Mouse (Mus musculus) neutrophil, adult 83 days (primary cell): ENCODE measurements around the gene Ccdc85b. TPM values are rescaled to one million over a fixed set of nuclear protein-coding genes. Genes with fewer than 3 reads are reported as not detected.

ENCODE experiments used
- total RNA-seq, 2 experiments: library from RNA; stranded (reverse); gene quantifications; one replicate each; pipeline ENCODE4 v1.2.4; 2023

Gene Ccdc85b
- total RNA-seq: 1 to 10 TPM; 1.6 TPM

DNA sequence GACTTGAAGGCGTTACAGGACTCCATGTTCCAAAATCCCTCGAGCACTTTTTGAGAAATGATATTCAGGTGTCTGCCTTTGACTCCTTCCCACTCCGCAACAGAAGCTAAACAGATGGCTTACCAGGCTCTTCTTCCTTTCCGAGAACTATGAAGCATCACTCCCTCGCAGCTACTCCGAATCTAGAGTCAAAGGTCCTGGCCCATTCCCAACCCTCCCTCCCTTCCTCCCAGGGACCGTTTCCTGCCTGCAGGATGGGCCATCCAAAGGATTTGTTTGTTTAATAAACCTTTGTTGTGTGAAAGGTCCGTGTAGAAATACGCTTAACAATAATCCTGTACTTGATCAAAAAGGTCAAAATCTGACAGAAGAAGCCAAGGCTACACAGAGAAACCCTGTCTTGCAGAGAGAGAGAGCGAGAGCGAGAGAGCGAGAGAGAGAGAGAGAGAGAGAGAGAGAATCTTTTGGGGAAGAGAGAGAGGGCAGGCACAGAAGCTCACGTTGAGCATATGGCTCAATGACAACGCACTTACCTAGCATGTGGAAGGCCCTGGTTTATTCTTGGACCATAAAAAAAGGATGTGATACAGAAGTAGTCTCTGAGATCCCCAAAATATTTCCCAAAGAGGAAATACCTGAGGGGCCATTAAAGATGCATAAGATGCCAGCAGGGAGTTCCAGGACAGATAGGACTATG, at the start of gene Ccdc85b:
Gene Ccdc85b, minus strand, starts transcription at position 149 of the 697 bp plus-strand sequence.

DNA sequence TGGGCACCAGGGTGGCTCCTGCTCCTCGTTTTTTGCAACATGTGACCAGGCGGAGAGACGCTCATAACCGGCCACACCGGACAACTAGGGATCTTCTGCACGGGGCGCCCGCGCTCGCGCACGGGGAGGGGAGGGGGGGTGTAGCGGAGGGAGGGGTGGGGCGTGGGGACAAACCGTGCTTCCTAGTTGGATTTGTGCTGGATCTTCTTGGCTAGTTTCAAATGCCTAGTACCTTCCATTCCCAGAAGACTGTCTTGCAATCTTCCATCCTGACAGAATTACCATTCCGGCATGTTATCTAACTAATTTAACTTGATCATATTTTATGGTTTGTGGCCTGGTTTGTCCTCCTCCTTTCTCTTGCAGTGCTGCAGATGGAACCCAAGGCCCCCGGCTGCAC, 46.0 kb upstream of the Ccdc85b start, which contains the start of gene 1700020D05Rik:
Gene 1700020D05Rik, minus strand, starts transcription at position 101 of the 400 bp plus-strand sequence.

DNA sequence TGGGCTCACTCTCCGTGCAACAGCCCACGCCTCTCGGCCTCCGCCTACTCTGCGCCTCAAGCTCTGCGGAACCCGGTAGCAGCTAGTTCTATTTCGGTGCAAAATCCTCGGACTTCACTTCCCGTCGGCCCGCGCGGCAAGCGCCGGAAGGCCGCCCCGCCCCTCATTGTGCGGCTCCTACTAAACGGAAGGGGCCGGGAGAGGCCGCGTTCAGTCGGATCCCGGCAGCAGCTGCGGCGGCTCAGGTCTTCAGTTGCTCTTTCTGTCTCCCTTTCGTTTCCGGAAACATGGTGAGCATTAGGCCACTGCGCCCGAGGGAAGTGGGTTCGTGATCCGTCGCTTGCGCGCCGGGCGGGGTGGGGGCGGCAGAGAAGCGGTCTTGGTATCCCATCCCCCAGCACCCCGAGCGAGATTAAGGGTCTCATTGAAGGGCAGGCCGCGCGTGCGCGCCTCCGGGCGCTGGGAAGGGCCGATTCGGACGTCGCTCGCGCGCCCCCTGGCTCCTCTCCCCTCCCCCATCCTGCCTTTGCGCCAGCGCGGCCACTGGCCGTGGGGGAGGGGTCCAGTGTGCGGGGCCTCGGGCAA, 32.7 kb upstream of the Ccdc85b start, which contains the start of gene Cfl1:
Gene Cfl1, plus strand, starts transcription at position 143 of the 585 bp plus-strand sequence.

DNA sequence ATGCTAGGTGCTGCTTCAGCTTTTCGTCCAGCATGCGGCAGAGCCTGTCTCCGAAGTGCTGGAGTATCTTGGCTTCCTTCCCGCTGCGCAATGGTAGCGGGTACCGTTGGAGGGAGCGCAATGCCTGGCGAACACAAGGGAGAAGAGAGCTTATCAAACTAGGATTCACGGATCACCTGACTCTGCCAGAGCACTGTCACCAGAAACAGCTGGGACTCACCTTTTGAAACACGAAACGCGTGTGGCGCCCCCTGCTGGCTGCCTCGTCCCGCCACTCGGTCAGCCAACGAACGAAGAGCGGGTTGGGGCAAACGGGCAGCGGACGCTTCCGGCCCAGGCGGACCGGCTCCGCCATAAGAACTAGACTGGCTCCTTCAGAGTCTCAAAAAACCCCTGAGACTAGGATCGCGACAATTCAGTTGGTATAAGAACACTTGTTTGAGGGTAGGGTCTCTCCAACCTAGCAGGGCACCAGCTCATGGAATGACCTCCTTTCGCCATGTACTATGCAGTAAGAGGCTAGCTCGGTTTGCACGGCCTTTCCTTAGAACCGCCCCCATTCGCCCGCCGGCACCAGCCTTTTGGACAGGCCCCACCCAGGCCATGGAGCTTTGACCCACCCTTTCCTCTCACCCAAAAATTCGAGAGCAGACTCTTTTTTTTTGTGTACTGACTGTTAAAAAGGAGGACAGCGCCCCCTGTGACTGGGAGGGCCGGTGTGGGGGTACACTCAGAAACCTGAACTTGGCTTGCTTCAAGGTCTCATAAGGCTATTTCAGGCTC, 30.3 kb upstream of the Ccdc85b start, which contains the start of gene Mus81:
Gene Mus81, minus strand, starts transcription at position 635 of the 783 bp plus-strand sequence.

DNA sequence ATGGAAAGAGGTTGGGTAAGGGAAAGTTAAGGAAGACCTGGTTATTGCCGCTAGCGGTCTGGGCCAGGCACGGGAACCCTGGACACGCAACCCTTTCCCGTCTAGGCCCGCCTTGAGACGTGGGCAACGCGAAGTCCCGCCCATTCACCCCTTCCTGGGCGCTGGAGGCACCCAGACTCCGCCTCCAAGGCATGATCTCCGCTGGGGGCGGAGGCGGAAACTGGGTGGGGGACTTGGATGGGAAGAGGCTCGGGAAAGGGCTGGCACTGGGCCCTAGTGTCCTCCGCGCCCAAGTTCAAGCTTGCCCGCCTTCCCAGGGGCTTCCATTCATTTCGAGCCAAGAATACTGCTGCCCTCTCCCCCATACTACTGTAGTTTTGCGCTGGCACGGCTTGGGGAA, 16.0 kb upstream of the Ccdc85b start, which contains the start of gene Efemp2:
Gene Efemp2, plus strand, starts transcription at position 235 of the 400 bp plus-strand sequence.

DNA sequence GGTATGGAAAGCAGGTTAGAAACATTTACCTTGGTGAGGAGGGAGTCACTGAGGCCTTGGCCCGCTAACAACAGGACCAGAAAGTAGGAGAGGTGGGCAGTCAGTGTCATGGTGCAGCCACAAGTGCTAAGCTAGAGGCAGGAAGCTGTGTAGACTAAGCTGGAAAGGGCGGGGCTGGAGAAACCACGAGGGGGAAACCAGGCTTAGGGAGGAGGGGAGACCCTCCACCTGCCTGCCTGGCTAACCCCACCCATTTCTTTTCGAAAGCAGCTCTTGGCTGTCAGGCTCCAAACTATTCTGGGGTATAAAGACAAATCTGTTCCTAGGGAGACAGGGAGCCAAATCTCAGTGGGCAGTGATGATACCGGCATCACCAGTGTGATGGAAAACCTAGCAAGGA, 10.7 kb upstream of the Ccdc85b start, which contains the start of gene Ctsw:
Gene Ctsw, minus strand, starts transcription at position 134 of the 400 bp plus-strand sequence.

DNA sequence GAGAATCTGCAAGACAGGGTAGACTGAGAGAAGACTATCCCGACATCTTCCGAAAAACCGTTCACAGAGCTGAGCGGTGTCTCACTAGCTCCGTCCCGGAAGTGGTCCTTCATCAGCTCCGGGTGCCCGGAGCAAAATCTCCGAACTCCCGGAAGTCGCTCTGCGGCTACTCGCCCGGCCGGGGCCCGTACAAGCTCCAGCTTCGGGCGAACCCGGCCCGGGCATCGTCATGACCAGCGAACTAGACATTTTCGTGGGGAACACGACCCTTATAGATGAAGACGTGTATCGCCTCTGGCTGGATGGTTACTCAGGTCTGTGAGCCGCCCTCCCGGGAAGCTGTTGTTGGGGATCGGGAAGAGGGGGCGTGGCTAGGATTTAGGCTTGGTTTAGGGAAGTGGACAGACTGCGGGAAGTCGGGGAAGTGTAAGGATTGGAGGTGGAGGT, 2.8 kb upstream of the Ccdc85b start, which contains the start of gene Fibp:
Gene Fibp, plus strand, starts transcription at position 151 of the 447 bp plus-strand sequence.

DNA sequence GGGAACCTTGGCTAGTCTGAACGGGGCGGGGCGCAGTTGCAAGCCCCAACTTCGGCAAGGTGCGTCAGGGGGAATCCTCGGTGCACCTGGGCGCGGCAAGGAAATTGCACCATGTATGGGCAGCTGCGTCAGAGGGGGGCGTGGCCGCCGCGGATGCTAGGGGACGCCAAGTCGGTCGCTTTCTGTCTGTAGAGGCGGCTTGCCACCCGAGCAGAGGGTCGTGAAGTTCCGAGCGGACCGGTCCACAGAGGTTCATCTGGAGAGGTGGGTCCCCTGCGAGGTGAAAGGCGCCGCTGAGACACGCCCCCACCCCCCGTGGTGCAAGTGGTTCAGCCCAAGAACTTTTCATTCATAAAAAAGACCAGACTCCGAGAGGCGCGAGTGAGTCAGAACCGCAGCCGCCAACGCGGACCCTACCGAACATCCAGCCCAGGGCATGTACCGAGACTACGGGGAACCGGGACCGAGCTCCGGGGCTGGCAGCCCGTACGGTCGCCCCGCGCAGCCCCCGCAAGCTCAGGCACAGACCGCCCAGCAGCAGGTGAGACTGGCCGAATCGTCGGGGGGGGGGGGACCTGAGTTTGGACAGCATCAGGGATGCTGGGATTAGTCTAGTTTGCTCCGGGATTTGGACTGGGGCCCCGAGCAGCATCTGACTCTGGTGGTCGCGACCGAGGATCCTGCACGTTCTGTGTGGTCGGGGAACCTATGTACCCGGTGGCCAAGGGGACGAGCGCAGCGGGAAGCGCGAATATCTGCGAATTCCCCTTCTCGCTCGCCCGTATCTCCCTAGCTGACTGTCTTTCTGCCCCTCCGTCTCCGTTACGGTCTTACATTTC, 10.0 kb downstream of the Ccdc85b start, which contains the start of gene Fosl1:
Gene Fosl1, plus strand, starts transcription at position 33 of the 839 bp plus-strand sequence.

DNA sequence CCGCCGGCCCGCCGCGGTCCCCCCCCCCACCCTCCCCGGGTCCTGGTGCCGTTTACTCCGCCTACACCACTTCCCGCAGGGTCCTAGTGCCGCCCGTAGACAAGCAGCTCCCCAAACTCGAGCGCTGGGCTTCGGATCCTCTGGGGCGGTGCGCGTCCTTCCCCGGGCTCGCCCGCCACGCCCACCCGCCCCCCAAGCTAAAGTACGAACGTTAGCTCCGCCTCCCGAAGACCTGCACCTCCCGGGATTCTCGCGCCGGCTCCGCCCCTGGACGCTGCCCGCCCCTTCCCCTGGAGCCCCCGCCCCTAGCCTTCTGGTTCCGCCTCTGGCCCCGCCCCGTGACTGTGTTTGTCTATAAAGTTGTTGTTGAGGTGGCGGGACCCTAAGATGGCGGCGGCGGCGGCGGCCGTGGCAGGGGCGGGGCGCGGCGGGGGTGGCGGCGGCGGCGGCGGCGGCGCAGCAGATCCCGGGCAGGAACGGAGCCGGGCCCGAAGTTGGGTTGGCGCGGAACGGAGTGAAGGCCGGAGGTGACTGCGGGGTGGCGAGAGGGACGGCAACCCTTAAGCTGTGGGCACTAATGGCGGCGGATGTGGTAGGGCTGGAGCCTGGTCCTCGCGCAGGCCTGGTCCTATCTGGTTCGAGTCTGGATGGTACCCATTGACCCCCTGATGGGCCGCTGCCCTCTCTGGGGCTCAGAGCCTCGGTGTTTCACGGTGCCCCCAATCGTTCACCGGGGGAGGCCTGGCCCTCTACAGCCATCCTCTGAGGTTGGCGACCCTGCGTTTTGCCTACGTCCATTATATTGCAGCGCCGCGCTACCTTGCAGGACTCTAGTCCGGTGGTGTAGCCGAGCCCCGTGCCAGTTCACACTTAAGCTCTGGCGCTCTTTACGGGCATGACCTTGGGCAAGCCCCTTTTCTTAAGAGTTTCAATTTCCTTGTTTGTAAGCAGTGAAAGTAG, 32.6 kb downstream of the Ccdc85b start, which contains the start of the genes Drap1 and AI837181:
Gene Drap1, minus strand, starts transcription at position 198 of the 960 bp plus-strand sequence.
Gene AI837181, plus strand, starts transcription at position 363 of the 960 bp plus-strand sequence.

Other genes starting within 250 kb of the Ccdc85b start
- gene Pacs1, start 184.8 kb downstream of the Ccdc85b start, total RNA-seq: 100 to 1,000 TPM in 1 of 2 experiments, 10 to 100 TPM in 1; 91.2 to 101 TPM
- 100 to 1,000 TPM; 203 to 204 TPM for gene Sf3b2, start 162.4 kb downstream of the Ccdc85b start, total RNA-seq
- not detected for gene Gal3st3, start 159.6 kb downstream of the Ccdc85b start, total RNA-seq
- not detected for gene Catsper1, start 122.2 kb downstream of the Ccdc85b start, total RNA-seq
- gene Cst6, start 108.3 kb downstream of the Ccdc85b start, total RNA-seq: not detected
- 10 to 100 TPM; 20.3 to 20.6 TPM for gene Eif1ad, start 91.2 kb downstream of the Ccdc85b start, total RNA-seq
- gene Banf1, start 90.7 kb downstream of the Ccdc85b start, total RNA-seq: 10 to 100 TPM; 77.5 to 94.0 TPM
- gene Sart1, start 69.2 kb downstream of the Ccdc85b start, total RNA-seq: 10 to 100 TPM; 89.1 to 96.6 TPM
- not detected for gene Tsga10ip, start 55.4 kb downstream of the Ccdc85b start, total RNA-seq
- 100 to 1,000 TPM; 104 to 121 TPM for gene Drap1, start 32.9 kb downstream of the Ccdc85b start, total RNA-seq
- 10 to 100 TPM; 36.4 to 36.5 TPM for gene AI837181, start 32.8 kb downstream of the Ccdc85b start, total RNA-seq
- 10 to 100 TPM; 37.1 to 40.2 TPM for gene Fosl1, start 10.3 kb downstream of the Ccdc85b start, total RNA-seq
- 10 to 100 TPM; 47.8 to 53.1 TPM for gene Fibp, start 2.7 kb upstream of the Ccdc85b start, total RNA-seq
- not detected for gene Ctsw, start 10.6 kb upstream of the Ccdc85b start, total RNA-seq
- 1 to 10 TPM in 1 of 2 experiments, under 1 TPM in 1; 0.53 to 1.8 TPM for gene Efemp2, start 16.1 kb upstream of the Ccdc85b start, total RNA-seq
- gene Mus81, start 30.5 kb upstream of the Ccdc85b start, total RNA-seq: 10 to 100 TPM; 17.1 to 18.7 TPM
- 1,000 to 10,000 TPM; 1,642 to 1,678 TPM for gene Cfl1, start 32.6 kb upstream of the Ccdc85b start, total RNA-seq
- 1 to 10 TPM; 1.2 to 1.4 TPM for gene 1700020D05Rik, start 45.9 kb upstream of the Ccdc85b start, total RNA-seq
- 1 to 10 TPM; 6.2 to 6.6 TPM for gene Snx32, start 52.6 kb upstream of the Ccdc85b start, total RNA-seq
- gene Ovol1, start 102.8 kb upstream of the Ccdc85b start, total RNA-seq: under 1 TPM in 1 of 2 experiments, not detected in 1; 0.18 TPM
- gene Ap5b1, start 110.1 kb upstream of the Ccdc85b start, total RNA-seq: 10 to 100 TPM; 72.1 to 79.9 TPM
- 100 to 1,000 TPM; 164 to 169 TPM for gene Rnaseh2c, start 144.0 kb upstream of the Ccdc85b start, total RNA-seq
- gene Kat5, start 152.3 kb upstream of the Ccdc85b start, total RNA-seq: 10 to 100 TPM; 63.2 to 72.7 TPM
- 10 to 100 TPM; 72.2 to 81.3 TPM for gene Rela, start 179.6 kb upstream of the Ccdc85b start, total RNA-seq
- 100 to 1,000 TPM; 201 to 208 TPM for gene Sipa1, start 205.8 kb upstream of the Ccdc85b start, total RNA-seq
- gene Map3k11, start 230.8 kb upstream of the Ccdc85b start, total RNA-seq: 10 to 100 TPM; 80.6 to 97.7 TPM
- gene Pcnx3, start 231.0 kb upstream of the Ccdc85b start, total RNA-seq: 10 to 100 TPM; 81.9 to 82.5 TPM
- gene Kcnk7, start 246.5 kb upstream of the Ccdc85b start, total RNA-seq: under 1 TPM in 1 of 2 experiments, not detected in 1; 0.77 TPM